Mouse (Mus musculus) myocyte (in vitro differentiated cells): ENCODE results near the gene Palmd. TPM values are rescaled to one million over a fixed set of nuclear protein-coding genes. Genes with fewer than 3 reads are reported as not detected.

Experiments
- H3K27me3 ChIP-seq: one replicate; pipeline ENCODE4 v1.6.1; 2011; ENCODE audit not compliant: control insufficient read depth, insufficient read depth, insufficient read length
- H3K36me3 ChIP-seq: one replicate; pipeline ENCODE4 v1.6.1; 2011; ENCODE audit not compliant: control insufficient read depth, insufficient read depth
- H3K4me2 ChIP-seq: one replicate; pipeline ENCODE4 v1.6.1; 2011; ENCODE audit warnings: low read depth, control low read depth
- H3K4me3 ChIP-seq: one replicate; pipeline ENCODE4 v1.5.1; 2011; ENCODE audit warnings: mild to moderate bottlenecking, control low read depth, moderate library complexity
- H3K79me2 ChIP-seq: one replicate; pipeline ENCODE4 v1.6.1; 2011; ENCODE audit not compliant: control insufficient read depth, insufficient read depth
- H3ac ChIP-seq: one replicate; pipeline ENCODE4 v1.6.1; 2011; ENCODE audit not compliant: control insufficient read depth, insufficient read length
- CEBPB ChIP-seq: IDR thresholded peaks from 2 replicates; pipeline ENCODE4 v1.6.1; 2011; ENCODE audit warnings: mild to moderate bottlenecking, moderate library complexity; ENCODE audit not compliant: poor library complexity, insufficient read depth, severe bottlenecking
- E2F4 ChIP-seq: IDR thresholded peaks from one replicate; pipeline ENCODE4 v1.6.1; 2011; ENCODE audit warnings: mild to moderate bottlenecking, control low read depth, moderate library complexity; ENCODE audit not compliant: insufficient read depth
- MAX ChIP-seq: IDR thresholded peaks from one replicate; pipeline ENCODE4 v1.6.1; 2011; ENCODE audit warnings: low read depth, mild to moderate bottlenecking, control low read depth
- MYOD1 ChIP-seq, 3 experiments: IDR thresholded peaks; one replicate each; pipeline ENCODE4 v1.6.1; 2011; ENCODE audit warnings: control low read depth in 2 of 3, low read depth in 2 of 3, mild to moderate bottlenecking in 2 of 3, moderate library complexity in 1 of 3; ENCODE audit not compliant: insufficient read length in 2 of 3, control insufficient read depth in 1 of 3
- MYOG ChIP-seq, 3 experiments: IDR thresholded peaks; one replicate each; pipeline ENCODE4 v1.6.1; 2011; ENCODE audit warnings: control low read depth in 2 of 3, low read depth in 2 of 3, mild to moderate bottlenecking in 2 of 3; ENCODE audit not compliant: insufficient read length in 2 of 3, control insufficient read depth in 1 of 3, insufficient read depth in 1 of 3
- POLR2A ChIP-seq: IDR thresholded peaks from one replicate; pipeline ENCODE4 v1.6.1; 2011; ENCODE audit warnings: low read depth, mild to moderate bottlenecking, control low read depth, moderate library complexity; ENCODE audit not compliant: insufficient read length
- POLR2AphosphoS2 ChIP-seq: IDR thresholded peaks from one replicate; pipeline ENCODE4 v1.6.1; 2011; ENCODE audit warnings: low read depth, control low read depth; ENCODE audit not compliant: insufficient read length
- REST ChIP-seq: IDR thresholded peaks from one replicate; pipeline ENCODE4 v1.6.1; 2011; ENCODE audit warnings: mild to moderate bottlenecking, control low read depth, moderate library complexity; ENCODE audit not compliant: insufficient read depth, insufficient read length
- SRF ChIP-seq: IDR thresholded peaks from one replicate; pipeline ENCODE4 v1.6.1; 2011; ENCODE audit warnings: low read depth; ENCODE audit not compliant: control insufficient read depth, insufficient read length
- TCF12 ChIP-seq: IDR thresholded peaks from one replicate; pipeline ENCODE4 v1.6.1; 2011; ENCODE audit warnings: mild to moderate bottlenecking, control low read depth; ENCODE audit not compliant: poor library complexity, insufficient read depth, severe bottlenecking
- TCF3 ChIP-seq: IDR thresholded peaks from one replicate; pipeline ENCODE4 v1.6.1; 2011; ENCODE audit warnings: low read depth, control low read depth; ENCODE audit not compliant: insufficient read length
- USF1 ChIP-seq: IDR thresholded peaks from one replicate; pipeline ENCODE4 v1.6.1; 2011; ENCODE audit warnings: low read depth, mild to moderate bottlenecking, control low read depth, moderate library complexity
- polyA plus RNA-seq: library from polyadenylated mRNA; unstranded; fragments of >200 nt; fragmentation: generic; extraction: Trizol; gene quantifications from one replicate; pipeline ENCODE4 v1.2.1, GENCODE M21; 2012; ENCODE audit warnings: missing spikeins

Palmd gene
- polyA plus RNA-seq, 1 experiment, result 0.36 TPM

- Histone ChIP-seq H3K36me3 (no peaks in the 10 kb centered on the region), H3K27me3 (no peaks in the 10 kb centered on the region), H3ac (no peak overlapping the region), H3K79me2 (no peaks in the 10 kb centered on the region), H3K4me2 (no peak overlapping the region), H3K4me3 (no peak overlapping the region)
- TF ChIP-seq POLR2A (no peak), REST (no peak), TCF3 (no peak), TCF12 (no peak)
These were observed 8.4 kb downstream of the Palmd start for GRCm38 (mm10) chr3:116960414-116960813.

- no peaks in the 10 kb centered on the region for H3K79me2 ChIP-seq
- TF ChIP-seq CEBPB (peak; percentile 41; the same call in 1 of the 2 replicates), MYOD1 (IDR thresholded peaks at IDR 0.05; ENCODE audit: control insufficient read depth in 1 of 3, insufficient read length in 2 of 3, low read depth in 2 of 3) (no peak), USF1 (no peak)
- no peak overlapping the region for H3K4me2 ChIP-seq
- H3K4me3 ChIP-seq, result no peak overlapping the region
- no peaks in the 10 kb centered on the region for H3K27me3 ChIP-seq
- H3K36me3 ChIP-seq, result no peaks in the 10 kb centered on the region
- H3ac ChIP-seq, result no peak overlapping the region
These were observed 13.7 kb downstream of the Palmd start for GRCm38 (mm10) chr3:116955061-116955460.

- TF ChIP-seq TCF12 (no peak), MAX (no peak)
- Histone ChIP-seq H3K4me2 (no peak overlapping the region), H3K79me2 (no peaks in the 10 kb centered on the region), H3ac (no peak overlapping the region), H3K27me3 (no peaks in the 10 kb centered on the region), H3K36me3 (no peaks in the 10 kb centered on the region), H3K4me3 (no peak overlapping the region)
These were observed 15.4 kb downstream of the Palmd start for GRCm38 (mm10) chr3:116953366-116953765.

- Histone ChIP-seq H3K79me2 (no peaks in the 10 kb centered on the region), H3ac (no peak overlapping the region), H3K27me3 (no peaks in the 10 kb centered on the region), H3K4me3 (no peak overlapping the region), H3K36me3 (no peaks in the 10 kb centered on the region), H3K4me2 (peak overlapping the region; percentile 25)
- no peak for TF ChIP-seq MYOD1 (IDR thresholded peaks at IDR 0.05; ENCODE audit: control insufficient read depth in 1 of 3, insufficient read length in 2 of 3, low read depth in 2 of 3)
- TF ChIP-seq TCF3, result no peak
- TF ChIP-seq POLR2AphosphoS2, result no peak
- no peak for TF ChIP-seq TCF12
- TF ChIP-seq MAX, result no peak
- no peak for TF ChIP-seq E2F4
- no peak for TF ChIP-seq MYOG (IDR thresholded peaks at IDR 0.05; ENCODE audit: control insufficient read depth in 1 of 3, insufficient read depth in 1 of 3, insufficient read length in 2 of 3, low read depth in 2 of 3)
These were observed 16.4 kb downstream of the Palmd start for GRCm38 (mm10) chr3:116952242-116952899.

- Histone ChIP-seq H3K36me3 (no peaks in the 10 kb centered on the region), H3K4me3 (no peak overlapping the region), H3K79me2 (no peaks in the 10 kb centered on the region), H3ac (no peak overlapping the region), H3K4me2 (no peak overlapping the region), H3K27me3 (no peaks in the 10 kb centered on the region)
- no peak for TF ChIP-seq MAX
- TF ChIP-seq E2F4, result no peak
- TF ChIP-seq MYOG (IDR thresholded peaks at IDR 0.05; ENCODE audit: control insufficient read depth in 1 of 3, insufficient read depth in 1 of 3, insufficient read length in 2 of 3, low read depth in 2 of 3), result no peak
- TF ChIP-seq CEBPB, result no peak
- TF ChIP-seq POLR2AphosphoS2, result no peak
- TF ChIP-seq TCF3, result no peak
- no peak for TF ChIP-seq TCF12
- no peak for TF ChIP-seq POLR2A
- TF ChIP-seq SRF, result no peak
- TF ChIP-seq USF1, result no peak
- TF ChIP-seq REST, result no peak
- TF ChIP-seq MYOD1 (IDR thresholded peaks at IDR 0.05; ENCODE audit: control insufficient read depth in 1 of 3, insufficient read length in 2 of 3, low read depth in 2 of 3), result no peak
These were observed 17.3 kb downstream of the Palmd start for GRCm38 (mm10) chr3:116951489-116951888.

- TF ChIP-seq CEBPB (peak; percentile 81), POLR2AphosphoS2 (no peak), USF1 (peak; percentile 31)
- peak overlapping the region; percentile 48 for H3K4me2 ChIP-seq
- H3K79me2 ChIP-seq, result no peaks in the 10 kb centered on the region
- H3K27me3 ChIP-seq, result no peaks in the 10 kb centered on the region
- no peaks in the 10 kb centered on the region for H3K36me3 ChIP-seq
- H3ac ChIP-seq, result no peak overlapping the region
- H3K4me3 ChIP-seq, result no peak overlapping the region
These were observed 18.1 kb downstream of the Palmd start for GRCm38 (mm10) chr3:116950665-116951115.
